Mouse (Mus musculus): ENCODE measurements around the gene Tspan17.

Gene Tspan17

GRCm38 (mm10) chr13:54788740-54789560 lies at the start of gene Tspan17:
Gene Tspan17, plus strand, starts transcription at chr13:54789377.
- DNase-seq (ENCODE audit: low read depth, low spot score) = peak; percentile 72

DNA sequence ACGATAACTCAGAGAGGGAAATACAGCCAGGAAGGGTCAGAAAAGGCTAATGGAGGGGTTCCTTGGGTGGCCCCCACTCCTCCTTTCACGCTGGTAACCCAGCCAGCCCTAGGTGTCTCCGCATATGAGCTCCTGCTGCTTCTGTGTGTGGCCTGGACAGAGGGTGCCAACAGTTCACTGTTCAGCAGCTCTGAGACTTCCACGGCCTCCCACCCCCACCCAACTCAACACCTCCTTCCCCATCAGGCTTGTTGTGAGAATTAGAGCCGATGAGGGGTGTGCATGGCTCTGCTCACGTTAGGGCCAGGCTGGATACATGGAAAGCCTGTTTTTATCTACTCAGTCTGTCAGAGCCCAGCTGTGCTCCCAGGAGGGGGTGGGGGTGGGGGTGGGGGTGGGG lies 43.1 kb upstream of the Tspan17 start:
- no peak for DNase-seq (ENCODE audit: low read depth, low spot score)

DNA sequence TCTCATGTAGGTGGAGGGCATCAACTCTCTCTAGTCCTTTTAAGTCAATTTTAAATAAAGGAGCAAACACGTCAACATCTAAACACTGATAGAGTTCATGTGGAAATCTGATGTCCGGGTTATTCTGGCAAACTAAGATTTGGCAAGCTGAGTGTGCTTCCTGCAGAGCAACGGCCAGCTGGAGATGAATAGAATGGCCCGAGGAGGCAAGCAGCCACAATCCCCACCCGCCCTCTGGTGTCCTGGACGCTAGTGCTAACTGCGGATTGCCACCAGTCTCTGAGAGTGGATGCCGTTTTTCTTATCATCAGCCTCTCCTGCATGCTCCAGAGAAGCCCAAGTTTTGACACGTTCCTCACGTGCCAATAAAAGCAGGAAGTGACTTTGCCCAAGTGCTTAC lies 42.3 kb upstream of the Tspan17 start:
- DNase-seq (ENCODE audit: low read depth, low spot score) = no peak

DNA sequence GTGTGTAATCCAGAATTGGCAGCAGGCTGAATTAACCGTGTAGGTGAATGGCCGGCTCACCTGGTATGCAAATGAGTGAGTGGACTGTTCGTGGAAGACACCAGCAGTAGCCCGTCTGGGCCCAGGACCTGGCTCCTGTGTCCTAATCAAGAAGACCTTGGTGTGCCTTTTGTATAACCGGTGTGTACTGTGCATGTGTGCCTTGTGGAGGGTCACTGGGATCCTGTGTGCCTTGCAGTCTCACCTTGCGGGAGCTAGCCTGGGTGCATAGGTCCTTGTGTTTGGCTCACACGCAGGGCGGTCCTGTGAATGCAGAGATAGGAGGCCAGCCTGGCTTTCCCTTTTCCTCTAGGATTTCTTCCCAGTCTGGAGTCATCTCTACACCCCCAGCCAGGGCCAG lies 41.0 kb upstream of the Tspan17 start:
- DNase-seq (ENCODE audit: low read depth, low spot score) = no peak

- no peak for DNase-seq (ENCODE audit: low read depth, low spot score)
These were observed 40.5 kb upstream of the Tspan17 start for GRCm38 (mm10) chr13:54748721-54749060.

DNA sequence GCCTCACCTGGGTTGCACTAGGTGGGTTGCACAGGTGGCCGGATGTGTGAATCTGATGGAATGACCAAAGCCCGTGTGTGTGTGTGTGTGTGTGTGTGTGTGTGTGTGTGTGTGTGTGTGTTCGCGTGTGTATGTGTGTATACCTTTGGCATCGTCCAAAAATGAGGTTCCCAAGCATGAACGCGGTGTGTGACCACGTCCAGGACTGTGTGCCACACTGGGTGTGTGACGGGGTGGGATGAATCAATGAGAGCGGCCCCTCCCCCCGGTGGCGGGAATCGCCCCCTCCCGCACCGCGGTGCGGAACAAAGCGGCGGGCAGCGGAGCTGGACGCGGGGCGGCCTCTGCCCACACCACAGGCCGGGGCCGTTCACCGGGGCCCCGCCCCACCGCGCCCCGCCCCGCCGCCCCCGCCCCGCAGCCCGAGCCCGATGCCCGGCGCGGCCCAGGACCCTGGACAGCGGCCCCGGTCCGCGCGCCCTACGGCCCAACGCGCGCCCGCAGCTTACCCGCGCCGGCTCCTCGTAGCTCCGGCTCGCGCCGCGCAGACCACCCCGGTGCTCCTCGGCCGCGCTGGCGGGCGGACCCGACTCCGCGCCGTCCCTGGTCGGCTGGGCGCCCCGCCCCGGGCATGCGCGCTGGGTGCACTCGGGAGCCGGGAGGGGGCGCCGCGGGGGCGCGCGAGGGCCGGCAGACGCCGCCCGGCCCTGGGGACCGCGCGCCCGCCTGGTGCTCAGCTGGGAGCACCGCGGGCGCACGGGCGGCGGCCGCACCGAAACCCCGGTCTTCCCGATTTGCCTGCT lies 39.9 kb upstream of the Tspan17 start:
- DNase-seq (ENCODE audit: low read depth, low spot score) = no peak

DNA sequence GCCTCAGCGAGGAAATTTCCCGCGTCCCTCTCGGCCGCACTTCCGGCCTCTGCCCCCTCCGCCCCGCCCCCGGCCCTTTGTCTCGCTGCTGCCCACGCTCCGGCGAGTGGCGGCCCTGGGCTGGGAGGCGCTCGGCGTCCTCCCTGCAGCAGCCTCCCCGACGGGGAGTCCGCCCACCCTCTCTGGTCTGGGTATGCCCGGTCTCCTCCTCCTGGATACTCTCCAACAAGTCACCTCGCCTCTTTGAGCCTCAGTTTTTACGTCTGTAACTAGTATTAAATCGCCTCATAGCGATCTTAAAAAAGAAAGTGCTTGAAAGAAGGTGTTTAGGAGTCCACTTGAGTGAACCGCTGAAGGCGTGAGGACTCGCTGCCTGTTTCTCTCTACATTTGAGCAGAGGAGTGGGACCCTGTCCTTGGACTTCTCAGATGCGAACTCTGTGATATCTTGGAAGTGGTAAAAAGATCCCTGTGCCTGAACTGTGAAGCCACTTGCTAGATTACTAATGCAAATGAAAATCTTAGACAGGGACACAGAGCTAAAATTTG lies 39.2 kb upstream of the Tspan17 start, which contains the start of gene Gprin1:
Gene Gprin1, minus strand, starts transcription at position 11 of the 548 bp plus-strand sequence.
- no peak for DNase-seq (ENCODE audit: low read depth, low spot score)

DNA sequence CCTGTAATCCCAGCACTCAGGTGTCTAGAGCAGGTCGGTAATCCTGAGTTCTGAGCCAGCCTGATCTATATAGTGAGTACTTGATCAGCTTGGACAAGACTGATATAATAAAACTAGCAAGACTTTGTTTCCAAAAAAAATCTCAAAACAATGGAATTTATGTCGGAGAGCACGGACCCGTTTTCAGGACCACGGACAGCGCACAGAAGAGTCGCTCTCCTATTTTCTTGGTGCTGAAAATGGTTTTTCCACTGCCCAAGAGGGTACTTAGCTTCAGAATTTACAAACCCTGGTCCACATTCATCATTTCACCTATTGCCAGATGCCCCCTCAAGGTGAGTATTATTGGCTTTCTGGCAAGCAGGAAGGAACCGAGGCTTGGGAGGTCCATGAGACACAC lies 38.5 kb upstream of the Tspan17 start:
- DNase-seq (ENCODE audit: low read depth, low spot score) = no peak

DNA sequence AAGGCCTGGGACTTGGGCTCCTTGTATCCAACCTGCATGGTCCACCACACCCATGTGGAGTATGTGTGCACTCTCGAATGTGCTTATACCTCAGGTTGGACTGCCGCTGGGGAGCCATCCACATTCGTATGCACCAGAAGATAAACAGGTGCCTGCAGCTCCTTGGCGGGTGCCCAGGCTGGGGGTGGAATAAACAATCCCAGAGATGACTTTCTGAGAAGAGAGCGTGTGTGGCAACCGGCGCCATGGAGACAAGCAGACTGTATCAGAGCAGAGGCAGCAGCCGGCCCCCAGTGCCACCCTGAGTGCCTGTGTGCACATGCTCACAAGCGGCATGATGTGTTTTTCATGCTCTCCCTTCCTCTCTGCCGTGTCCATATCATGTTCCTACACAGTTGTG lies 36.5 kb upstream of the Tspan17 start:
- DNase-seq (ENCODE audit: low read depth, low spot score) = no peak

DNA sequence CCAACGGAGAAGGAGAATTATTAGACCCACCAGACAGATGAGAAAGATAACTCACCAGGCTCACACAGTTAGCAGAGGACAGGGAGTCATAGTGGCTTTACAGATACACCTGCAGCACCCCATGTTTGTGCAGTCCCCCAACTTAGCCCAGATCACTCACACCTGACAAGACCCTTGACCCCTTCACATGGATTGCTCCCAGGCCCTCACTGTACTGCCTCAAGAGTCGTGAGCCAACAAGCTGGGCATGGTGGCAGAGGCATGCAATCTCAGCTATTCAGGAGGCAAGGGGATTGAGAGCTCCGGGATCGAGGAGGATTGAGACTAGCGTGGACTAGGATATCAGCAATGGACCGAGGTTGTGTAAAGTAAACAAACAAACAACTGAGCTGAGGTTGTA lies 35.4 kb upstream of the Tspan17 start:
- no peak for DNase-seq (ENCODE audit: low read depth, low spot score)

DNA sequence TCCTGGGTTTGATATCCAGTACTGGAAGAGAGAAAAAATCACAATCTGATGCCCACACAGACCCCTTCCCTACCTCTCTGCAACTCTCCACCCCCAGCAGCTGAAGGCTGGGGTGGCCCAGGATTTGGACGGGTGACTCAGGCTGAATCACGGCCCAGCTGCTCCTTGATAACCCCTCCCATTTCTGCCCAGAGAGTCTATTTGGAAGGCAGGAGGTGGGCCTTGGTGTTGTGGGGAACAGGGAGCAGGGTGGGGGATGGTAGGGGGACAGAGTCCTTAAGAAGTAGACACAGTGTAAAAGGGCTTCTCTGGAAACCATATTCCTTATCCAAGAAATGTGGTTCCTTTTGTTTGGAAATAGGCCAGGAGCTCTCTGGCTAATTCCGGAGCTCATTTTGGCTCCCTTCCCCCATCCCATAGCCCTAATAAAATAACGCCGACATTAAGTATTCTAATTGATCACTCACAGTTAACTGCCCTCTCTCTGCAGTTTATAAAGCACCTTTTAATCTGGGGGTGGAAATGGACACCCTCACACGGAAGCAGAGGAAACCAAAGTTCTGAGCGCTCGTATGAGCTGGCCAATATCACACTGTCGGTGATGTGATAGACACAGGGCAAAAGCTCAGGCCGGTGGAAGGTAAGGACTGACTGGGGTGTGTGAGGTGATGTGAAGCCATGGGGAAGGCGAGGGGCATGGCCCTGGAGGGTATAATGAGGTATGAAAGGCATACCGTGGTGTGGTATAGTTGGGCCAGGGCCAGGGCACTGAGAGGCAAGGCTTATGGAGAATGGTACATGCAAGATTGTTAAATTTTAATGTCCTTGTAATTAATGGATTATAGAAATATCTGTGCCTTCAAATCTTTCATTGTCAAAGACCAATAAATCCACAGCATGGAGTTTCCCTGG lies 34.8 kb upstream of the Tspan17 start:
- no peak for DNase-seq (ENCODE audit: low read depth, low spot score)

DNA sequence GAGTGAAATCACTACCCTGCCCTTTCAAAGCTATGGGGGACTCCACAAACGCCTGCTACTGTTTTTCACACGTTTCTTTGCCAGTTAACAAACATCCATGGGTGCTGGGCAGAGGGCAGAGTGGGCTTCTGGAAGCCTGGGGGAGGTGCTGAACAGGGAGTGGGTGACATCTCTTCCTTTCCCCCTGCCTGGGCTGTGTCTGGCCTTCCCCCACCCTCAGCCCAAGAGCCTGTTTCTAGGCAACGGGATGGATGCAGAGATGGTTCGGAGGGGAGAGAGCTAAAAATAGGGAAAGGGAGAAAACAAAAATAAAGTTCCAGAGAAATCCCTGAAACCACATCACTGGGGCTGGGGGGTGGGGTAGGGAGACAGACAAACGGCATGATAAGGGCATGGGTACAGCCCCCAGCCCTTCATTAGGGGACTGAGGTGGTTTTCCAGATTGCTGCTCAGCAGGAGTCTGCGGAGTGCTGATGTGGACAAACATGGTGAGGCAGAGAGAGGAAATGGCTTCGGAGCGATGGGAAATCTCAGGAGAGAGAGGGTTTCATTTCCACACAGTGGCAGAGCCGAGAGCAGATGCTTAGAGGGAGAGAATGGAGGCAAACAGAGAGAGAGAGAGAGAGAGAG lies 33.9 kb upstream of the Tspan17 start:
- no peak for DNase-seq (ENCODE audit: low read depth, low spot score)

GRCm38 (mm10) chr13:54756156-54756712 lies 32.9 kb upstream of the Tspan17 start:
- DNase-seq (ENCODE audit: low read depth, low spot score) = no peak

- no peak for DNase-seq (ENCODE audit: low read depth, low spot score)
These were observed 31.9 kb upstream of the Tspan17 start for GRCm38 (mm10) chr13:54757093-54757830.

DNA sequence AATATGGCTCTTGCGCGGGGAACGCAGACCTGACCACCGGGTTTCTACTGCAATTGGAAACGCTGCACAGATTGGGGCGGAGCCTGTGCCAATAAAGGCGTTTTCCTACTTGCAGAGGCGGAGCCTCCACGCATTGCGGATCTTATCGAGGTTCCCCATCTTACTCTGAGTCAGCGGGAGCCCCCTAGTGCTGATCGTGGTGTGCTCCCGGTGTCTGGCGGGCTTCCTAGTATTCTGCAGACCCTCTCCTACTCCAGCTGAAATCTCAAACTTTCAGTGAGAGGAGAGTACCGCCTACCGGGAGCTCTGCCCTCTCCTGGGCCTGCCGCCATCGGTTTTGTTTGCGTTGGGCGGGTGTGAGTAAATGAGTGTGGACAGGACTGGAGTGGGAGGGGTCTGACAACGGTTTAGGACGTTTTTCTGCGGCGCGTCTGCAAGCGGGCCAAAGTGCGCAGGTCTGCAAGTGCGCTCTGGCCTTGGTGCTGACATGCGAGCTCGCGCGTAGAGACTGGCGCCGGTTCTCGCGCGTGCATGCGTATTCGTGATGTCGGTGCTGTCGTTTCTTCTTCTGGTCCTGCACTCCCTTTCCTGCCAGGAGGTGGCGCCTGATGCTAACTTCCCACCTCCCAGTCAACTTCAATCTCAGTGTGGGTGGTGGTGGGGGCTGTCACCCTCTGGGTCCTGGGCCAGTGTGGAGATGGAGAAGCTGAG lies 31.0 kb upstream of the Tspan17 start:
- DNase-seq (ENCODE audit: low read depth, low spot score) = peak; percentile 89

- no peak for DNase-seq (ENCODE audit: low read depth, low spot score)
These were observed 30.3 kb upstream of the Tspan17 start for GRCm38 (mm10) chr13:54758756-54759470.

DNA sequence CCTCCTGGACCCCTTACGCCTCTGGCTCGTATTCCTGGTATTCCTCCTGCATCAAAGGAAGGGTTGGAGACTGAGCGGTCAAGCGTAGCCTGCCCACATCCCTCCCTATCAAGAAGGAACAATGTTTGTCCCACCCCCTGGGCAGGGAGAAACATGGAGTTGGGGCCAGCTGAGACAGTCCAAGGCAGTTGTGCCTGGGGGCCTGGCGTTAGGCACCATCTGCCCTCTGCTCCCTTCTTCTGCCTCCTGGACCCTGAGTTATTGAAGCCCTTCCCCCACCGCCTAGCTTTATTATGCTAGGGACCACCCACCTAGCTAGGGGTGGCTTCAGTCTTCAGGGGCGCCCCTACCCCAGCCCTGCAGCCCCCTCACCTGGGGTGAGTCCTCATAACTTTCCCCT lies 29.7 kb upstream of the Tspan17 start:
- DNase-seq (ENCODE audit: low read depth, low spot score) = no peak

DNA sequence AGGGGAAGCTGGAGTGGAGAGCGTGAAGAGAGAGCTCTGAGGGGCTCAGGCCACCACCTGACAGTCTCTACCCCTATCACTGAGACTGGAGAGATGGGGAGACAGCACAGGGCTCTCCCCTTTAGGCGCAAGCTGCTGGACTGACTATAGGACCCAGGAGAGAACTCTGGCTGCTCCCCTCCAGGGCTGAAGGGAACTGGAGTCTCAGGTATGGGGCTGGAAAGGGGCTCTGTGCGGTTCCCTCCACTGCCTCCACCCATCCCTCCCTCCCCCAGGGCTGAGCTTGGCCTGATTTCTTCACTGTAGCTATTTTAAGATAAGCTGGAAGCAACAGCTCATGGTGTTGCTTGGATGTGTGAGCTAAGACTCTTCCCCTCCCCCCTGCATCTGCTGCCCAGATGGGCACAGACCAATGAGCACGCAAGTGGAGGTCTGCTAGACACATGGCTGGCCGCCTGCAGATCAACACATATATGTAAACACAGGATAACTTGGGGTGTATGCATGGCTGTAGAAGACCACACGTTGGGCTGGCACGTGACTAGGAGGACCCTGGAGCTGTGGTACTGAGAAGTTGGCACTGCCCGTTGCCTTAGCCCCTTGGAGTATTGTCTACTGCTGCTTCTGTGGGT lies 28.9 kb upstream of the Tspan17 start:
- no peak for DNase-seq (ENCODE audit: low read depth, low spot score)
